Mouse (Mus musculus) neural tube, embryonic 14.5 days (tissue): ENCODE results near the gene Lmntd1. TPM values are rescaled to one million over a fixed set of nuclear protein-coding genes. Genes with fewer than 3 reads are reported as not detected.
"Not testable (repeated sequence)": the region's sequence is repeated elsewhere in the genome, so short reads cannot be mapped to it uniquely, and the experiment has no call there.

ENCODE experiments used
- ATAC-seq: fragments of 200-750 bp; cut with Nextera tagmentation; 2 replicates; pipeline ENCODE4 v1.8.0; 2017; ENCODE audit warnings: low read depth, mild to moderate bottlenecking, moderate TSS enrichment, moderate library complexity
- H3K27ac ChIP-seq: fragments of 300-500 bp; sonication (generic); 2 replicates; pipeline ENCODE4 v1.5.1; 2014; ENCODE audit warnings: low read depth, mild to moderate bottlenecking, control low read depth, low read length, moderate library complexity, mixed read lengths
- H3K27me3 ChIP-seq: fragments of 300-500 bp; sonication (generic); 2 replicates; pipeline ENCODE4 v1.6.1; 2014; ENCODE audit warnings: low read length; ENCODE audit not compliant: control insufficient read depth, insufficient read depth
- H3K36me3 ChIP-seq: fragments of 300-500 bp; sonication (generic); 2 replicates; pipeline ENCODE4 v1.6.1; 2014; ENCODE audit warnings: low read length, mixed read lengths; ENCODE audit not compliant: control insufficient read depth, insufficient read depth
- H3K4me1 ChIP-seq: fragments of 300-500 bp; sonication (generic); 2 replicates; pipeline ENCODE4 v1.6.1; 2014; ENCODE audit warnings: low read length; ENCODE audit not compliant: control insufficient read depth, insufficient read depth
- H3K4me2 ChIP-seq: fragments of 300-500 bp; sonication (generic); 2 replicates; pipeline ENCODE4 v1.6.1; 2014; ENCODE audit warnings: mild to moderate bottlenecking, low read depth, low read length, control low read depth
- H3K4me3 ChIP-seq: fragments of 300-500 bp; sonication (generic); 2 replicates; pipeline ENCODE4 v1.5.1; 2014; ENCODE audit warnings: low read depth, low read length, control low read depth, mixed read lengths
- H3K9ac ChIP-seq: fragments of 300-500 bp; sonication (generic); replicated peaks from 2 replicates; pipeline ENCODE4 v1.6.1; 2014; ENCODE audit warnings: low read depth, mild to moderate bottlenecking, control low read depth, low read length, mixed read lengths
- H3K9me3 ChIP-seq: fragments of 300-500 bp; sonication (generic); 2 replicates; pipeline ENCODE4 v1.6.1; 2016; ENCODE audit warnings: low read length; ENCODE audit not compliant: control insufficient read depth
- WGBS: fragments of 180-500 bp; shearing (Covaris S2); extraction: QIAGEN DNeasy Blood & Tissue Kit; methylation state at CpG from one replicate; pipeline ENCODE4 v1.1.7; 2014; 5-methylcytosine and 5-hydroxymethylcytosine counted together
- polyA plus RNA-seq: library from polyadenylated mRNA; unstranded; fragments of >200 nt; fragmentation: Nextera tagmentation; extraction: Ambion mirVana; gene quantifications from 2 replicates; pipeline ENCODE4 v1.2.1, GENCODE M21; 2014

The Lmntd1 gene
- polyA plus RNA-seq, 1 experiment from 2014 or later, result 0.16 TPM

- 69% methylated on average over 2 of the region's 2 CpGs for WGBS
- Histone ChIP-seq H3K9me3 (no peaks in the 10 kb centered on the region), H3K27me3 (no peaks in the 10 kb centered on the region), H3K27ac (no peak overlapping the region), H3K4me2 (no peak overlapping the region), H3K4me1 (no peaks in the 10 kb centered on the region), H3K36me3 (no peaks in the 10 kb centered on the region), H3K4me3 (no peak overlapping the region), H3K9ac (no peak overlapping the region)
- no peak for ATAC-seq
Observed at GRCm38 (mm10) chr6:145344719-145345118, 269.4 kb downstream of the Lmntd1 start.

DNA sequence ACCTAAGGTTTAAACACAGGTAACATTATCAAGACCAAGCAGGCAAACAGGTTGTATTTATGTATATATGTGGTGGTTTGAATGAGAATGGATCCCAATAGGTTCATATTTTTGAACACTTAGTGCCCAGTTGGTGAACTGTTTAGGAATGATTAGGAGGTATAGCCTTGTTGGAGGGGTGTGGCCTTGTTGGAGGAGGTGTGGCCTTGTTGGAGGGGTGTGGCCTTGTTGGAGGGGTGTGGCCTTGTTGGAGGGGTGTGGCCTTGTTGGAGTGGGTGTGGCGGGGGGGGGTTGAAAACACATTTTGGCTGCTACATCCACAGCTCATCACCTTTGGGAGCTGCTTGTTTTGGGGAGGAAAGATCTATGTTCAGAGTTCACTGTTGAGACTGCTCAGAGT is 270.7 kb downstream of the Lmntd1 start:
- no peak overlapping the region for H3K9ac ChIP-seq
- H3K9me3 ChIP-seq, result no peaks in the 10 kb centered on the region
- no peaks in the 10 kb centered on the region for H3K4me1 ChIP-seq
- no peaks in the 10 kb centered on the region for H3K36me3 ChIP-seq
- no peak for ATAC-seq
- no peaks in the 10 kb centered on the region for H3K27me3 ChIP-seq
- 91% methylated on average over 1 of the region's 1 CpGs for WGBS
- no peak overlapping the region for H3K4me2 ChIP-seq
- no peak overlapping the region for H3K4me3 ChIP-seq
- no peak overlapping the region for H3K27ac ChIP-seq

GRCm38 (mm10) chr6:145342836-145343235 is 271.3 kb downstream of the Lmntd1 start:
- 91% methylated on average over 11 of the region's 11 CpGs for WGBS
- no peak for ATAC-seq

DNA sequence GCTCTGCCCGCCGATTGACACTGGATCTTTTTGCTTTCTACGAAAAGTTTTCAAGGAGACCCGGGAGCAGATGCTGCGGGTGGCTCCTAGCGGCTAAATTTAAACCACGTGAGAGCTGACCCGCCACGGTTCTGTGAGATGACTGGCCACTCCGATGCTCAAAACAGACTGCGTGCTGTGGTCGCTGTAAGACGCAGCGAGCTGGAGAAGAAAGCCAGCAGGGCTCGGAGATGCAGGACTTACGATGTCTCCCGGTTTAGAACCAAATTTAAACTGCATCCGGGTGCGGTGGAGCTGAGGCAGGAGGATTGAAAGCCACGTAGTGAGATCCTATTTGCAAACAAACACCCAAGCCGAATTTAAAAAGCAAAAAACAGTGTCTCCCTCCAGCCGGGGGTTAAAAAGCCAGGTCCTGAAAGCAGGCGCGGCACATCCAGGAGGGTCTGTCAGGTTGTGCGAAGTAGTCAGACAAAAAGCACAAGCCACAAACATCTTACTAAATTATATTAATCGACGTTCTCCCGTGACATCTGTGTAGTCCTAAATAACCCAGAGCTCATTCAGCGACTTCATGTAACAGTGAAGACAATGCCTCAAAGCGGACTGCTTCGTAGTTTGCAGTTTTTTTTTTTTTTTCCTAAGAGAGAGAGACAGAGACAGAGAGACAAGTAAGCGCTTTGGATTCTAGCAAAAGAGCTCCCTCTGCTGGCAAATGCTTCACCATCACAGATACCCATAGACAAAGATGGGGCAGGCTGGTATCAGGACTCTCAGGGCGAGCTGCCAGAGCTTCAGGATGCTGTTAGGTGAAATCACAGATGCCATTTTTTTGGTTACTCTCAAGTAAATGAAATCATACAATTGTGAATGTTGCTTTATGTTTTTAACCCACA is 272.6 kb downstream of the Lmntd1 start:
- H3K4me2 ChIP-seq, result peak overlapping the region; percentile 70
- H3K4me1 ChIP-seq, result no peaks in the 10 kb centered on the region
- peak overlapping the region; percentile 79 for H3K27ac ChIP-seq
- peak overlapping the region; percentile 38 for H3K4me3 ChIP-seq
- peak; percentile 56 for ATAC-seq
- no peaks in the 10 kb centered on the region for H3K9me3 ChIP-seq
- H3K27me3 ChIP-seq, result no peaks in the 10 kb centered on the region
- under 1% methylated on average over 33 of the region's 33 CpGs for WGBS
- no peaks in the 10 kb centered on the region for H3K36me3 ChIP-seq
- H3K9ac ChIP-seq, result peak overlapping the region; percentile 21

More at GRCm38 (mm10) chr6:145342836-145343235, 271.3 kb downstream of the Lmntd1 start:
- Histone ChIP-seq H3K27me3 (no peaks in the 10 kb centered on the region), H3K4me2 (no peak overlapping the region), H3K36me3 (no peaks in the 10 kb centered on the region), H3K9ac (no peak overlapping the region), H3K27ac (no peak overlapping the region), H3K4me3 (no peak overlapping the region), H3K4me1 (no peaks in the 10 kb centered on the region), H3K9me3 (no peaks in the 10 kb centered on the region)

- Histone ChIP-seq H3K4me1 (no peaks in the 10 kb centered on the region), H3K9me3 (no peaks in the 10 kb centered on the region), H3K27ac (peak overlapping the region; percentile 79), H3K4me3 (peak overlapping the region; percentile 38), H3K27me3 (no peaks in the 10 kb centered on the region), H3K4me2 (peak overlapping the region; percentile 70), H3K9ac (peak overlapping the region; percentile 47; the same call in 1 of the 2 replicates), H3K36me3 (no peaks in the 10 kb centered on the region)
- WGBS, result under 1% methylated on average over 30 of the region's 37 CpGs
- peak; percentile 94 for ATAC-seq
Observed at GRCm38 (mm10) chr6:145340657-145341146, 273.4 kb downstream of the Lmntd1 start.

DNA sequence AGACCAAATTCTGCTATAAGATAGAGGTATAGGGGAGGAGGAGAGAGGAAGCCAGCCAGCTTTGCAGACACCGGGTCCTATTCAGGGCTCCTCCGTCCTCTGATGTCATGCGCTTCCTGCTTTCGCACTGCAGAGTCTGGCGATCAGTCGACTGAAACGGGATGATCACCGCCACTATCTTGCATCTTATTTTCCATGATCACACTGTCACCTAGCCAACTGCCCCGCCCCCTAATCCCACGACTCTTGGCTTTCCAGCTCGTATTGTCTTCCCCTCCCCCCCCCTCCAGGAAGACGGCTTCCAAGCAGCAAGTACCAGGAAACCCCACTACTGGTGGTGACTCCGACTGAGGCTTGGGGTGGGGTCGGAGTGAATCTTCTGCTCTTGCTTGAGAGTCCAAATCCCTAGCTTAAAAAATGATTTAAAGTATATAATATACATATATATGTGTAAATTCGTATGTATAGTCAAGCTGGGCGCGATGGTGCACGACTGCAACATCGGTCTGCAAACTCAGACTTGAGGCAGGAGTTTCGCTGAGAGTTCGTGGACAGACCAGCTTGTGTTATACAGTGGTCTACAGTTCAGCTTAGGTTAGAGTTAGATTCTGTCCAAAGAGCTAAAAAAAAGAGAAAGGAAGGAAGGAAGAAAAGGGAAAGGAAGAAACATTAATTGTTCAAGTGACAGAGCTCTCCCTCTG is 274.0 kb downstream of the Lmntd1 start:
- Histone ChIP-seq H3K4me3 (peak overlapping the region; percentile 38), H3K36me3 (no peaks in the 10 kb centered on the region), H3K9ac (peak overlapping the region; percentile 47), H3K27me3 (no peaks in the 10 kb centered on the region), H3K9me3 (no peaks in the 10 kb centered on the region), H3K27ac (peak overlapping the region; percentile 79), H3K4me2 (peak overlapping the region; percentile 70), H3K4me1 (no peaks in the 10 kb centered on the region)
- under 1% methylated on average over 21 of the region's 21 CpGs for WGBS
- ATAC-seq, result peak; percentile 45

DNA sequence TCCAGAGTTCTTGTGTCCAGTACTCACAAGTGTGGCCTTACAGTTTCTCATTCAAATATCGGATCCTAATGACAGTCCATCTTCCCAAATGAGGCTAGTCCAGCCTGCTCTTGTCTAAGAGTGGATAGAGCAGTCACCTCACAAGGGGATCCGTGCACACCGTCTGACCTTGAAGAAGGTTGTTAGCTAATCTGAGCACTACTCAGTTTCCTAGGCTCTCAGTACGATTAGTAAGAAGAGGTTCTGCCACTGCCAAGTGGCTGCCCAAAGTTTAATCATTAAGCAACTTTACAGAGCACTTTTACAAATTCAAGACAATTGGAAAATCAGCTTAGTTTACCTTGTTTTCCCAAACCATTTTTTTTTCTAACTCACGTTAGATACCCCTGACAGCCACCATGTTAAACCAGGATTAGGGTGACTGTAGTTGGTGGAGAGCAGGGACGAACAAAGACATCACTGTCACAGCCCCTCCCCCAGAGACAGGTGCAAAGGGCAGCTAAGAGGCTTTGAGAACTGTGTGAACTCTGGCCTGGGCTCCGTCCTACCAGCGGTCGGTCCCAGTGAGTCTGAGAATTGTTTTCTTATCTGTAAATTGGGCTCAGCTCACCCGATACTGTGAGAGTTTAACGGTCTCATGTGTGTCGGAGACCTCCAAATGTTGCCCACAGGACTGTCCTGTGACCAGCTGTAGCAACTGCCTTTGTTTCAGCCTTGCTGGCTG is 275.4 kb downstream of the Lmntd1 start:
- no peak for ATAC-seq
- H3K4me1 ChIP-seq, result no peaks in the 10 kb centered on the region
- H3K4me2 ChIP-seq, result peak overlapping the region; percentile 70; the same call in 1 of the 2 replicates
- no peak overlapping the region for H3K27ac ChIP-seq
- no peaks in the 10 kb centered on the region for H3K27me3 ChIP-seq
- no peaks in the 10 kb centered on the region for H3K9me3 ChIP-seq
- H3K36me3 ChIP-seq, result no peaks in the 10 kb centered on the region
- H3K4me3 ChIP-seq, result no peak overlapping the region
- 0 out of 2 replicates have a peak overlapping the region, but pooled peaks have one; percentile 3 for H3K9ac ChIP-seq
- WGBS, result 44% methylated on average over 12 of the region's 12 CpGs

- ATAC-seq, H3K27ac ChIP-seq: not testable (repeated sequence)
Observed at GRCm38 (mm10) chr6:145337521-145337920, 276.6 kb downstream of the Lmntd1 start.

More at GRCm38 (mm10) chr6:145337521-145337920, 276.6 kb downstream of the Lmntd1 start:
- not testable (repeated sequence) for H3K27me3 ChIP-seq, H3K9ac ChIP-seq, H3K9me3 ChIP-seq, H3K4me1 ChIP-seq, H3K4me2 ChIP-seq, H3K4me3 ChIP-seq, H3K36me3 ChIP-seq
- 93% methylated on average over 6 of the region's 6 CpGs for WGBS
